7 mouse cellular contexts compared by ENCODE assay signal in the genomic region with DNA sequence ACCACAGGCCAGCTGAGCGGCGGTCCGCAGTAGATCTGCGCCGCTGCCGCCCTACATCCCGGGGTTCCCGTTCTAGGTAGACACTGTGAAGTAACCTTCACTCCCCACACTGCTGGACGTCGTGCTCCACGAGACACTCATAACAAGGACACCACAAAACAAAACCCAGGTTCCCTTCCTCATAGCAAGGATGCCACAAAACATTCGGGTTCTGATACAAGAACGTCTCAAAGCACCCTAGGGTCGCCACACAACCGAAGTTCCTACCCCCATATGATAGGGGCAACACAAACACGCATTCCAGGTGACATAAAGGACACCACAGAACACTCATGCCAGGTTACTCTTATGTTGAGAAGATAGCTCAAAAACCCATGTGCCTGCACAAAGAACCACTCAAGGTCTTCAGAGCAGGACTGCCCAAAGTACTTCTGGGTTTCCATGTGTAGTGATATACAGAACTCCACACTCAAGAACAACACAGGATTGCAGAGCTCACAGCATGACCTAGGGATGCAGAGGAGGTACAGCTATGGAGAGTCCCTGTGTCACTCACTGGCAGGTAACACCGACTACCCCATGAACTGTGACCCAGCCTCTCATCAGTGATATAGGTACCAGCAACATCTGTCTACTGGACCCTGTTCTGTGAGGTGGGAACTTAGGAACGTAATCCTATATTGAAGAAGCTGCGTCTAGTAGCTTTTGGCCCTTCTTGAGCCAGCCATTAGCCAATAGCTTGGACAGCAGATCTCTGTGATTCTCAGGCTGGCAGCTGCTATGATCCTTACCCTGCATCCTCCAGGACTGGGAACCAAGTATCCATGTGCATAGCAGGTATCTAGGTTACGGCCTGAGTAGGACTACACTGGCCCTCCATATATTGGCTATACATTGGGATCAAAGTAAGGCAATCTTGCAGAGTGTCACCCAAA. TPM values are rescaled to one million over a fixed set of nuclear protein-coding genes. Genes with fewer than 3 reads are reported as not detected.
DNase-seq lines count a peak whose midpoint lies in the region; ATAC-seq and TF ChIP-seq lines count a peak whose summit lies in the region.

No protein-coding gene starts in this region.

- no peak; the same call in 1 of the 2 replicates for TF ChIP-seq POLR2A in olfactory bulb, adult 2 months (IDR thresholded peaks at IDR 0.05; ENCODE audit: insufficient read depth, low read depth, low read length)

- peak overlapping the region; percentile 90 for H3K9ac ChIP-seq in lung, embryonic 16.5 days (ENCODE audit: low read length)
- H3K9ac ChIP-seq in embryonic facial prominence, embryonic 15.5 days, result peak overlapping the region; percentile 74

- no peak for ATAC-seq in lung, embryonic 16.5 days (ENCODE audit: low read depth)
- ATAC-seq in embryonic facial prominence, embryonic 15.5 days (ENCODE audit: insufficient number of reproducible peaks, low FRiP score, low TSS enrichment, low read depth), result no peak

- DNase-seq in lung, postnatal 36 days, result no peak
- no peak for DNase-seq in limb, embryonic 10.5 days (ENCODE audit: low spot score)
- DNase-seq in layer of hippocampus, adult 11-12 months (ENCODE audit: low spot score), result no peak
- DNase-seq in kidney, postnatal 10 days, result no peak

- no peaks in the 10 kb centered on the region for H3K36me3 ChIP-seq in lung, embryonic 16.5 days (ENCODE audit: control insufficient read depth, insufficient read depth, low read length)
- no peaks in the 10 kb centered on the region for H3K36me3 ChIP-seq in embryonic facial prominence, embryonic 15.5 days
- peaks cover 7% of the 10 kb centered on the region for H3K36me3 ChIP-seq in limb, embryonic 10.5 days

- peak overlapping the region; percentile 97 for H3K27ac ChIP-seq in lung, embryonic 16.5 days (ENCODE audit: low read length)
- H3K27ac ChIP-seq in embryonic facial prominence, embryonic 15.5 days (replicated peaks), result peak overlapping the region; percentile 97
- peak overlapping the region; percentile 99 for H3K27ac ChIP-seq in limb, embryonic 10.5 days
- H3K27ac ChIP-seq in olfactory bulb, adult 2 months (ENCODE audit: insufficient read depth, low read depth, low read length), result peak overlapping the region; percentile 96

- H3K4me3 ChIP-seq in lung, embryonic 16.5 days (ENCODE audit: low read length), result peak overlapping the region; percentile 51
- peak overlapping the region; percentile 87 for H3K4me3 ChIP-seq in embryonic facial prominence, embryonic 15.5 days (replicated peaks)
- H3K4me3 ChIP-seq in limb, embryonic 10.5 days, result peak overlapping the region; percentile 96
- peak overlapping the region; percentile 72 for H3K4me3 ChIP-seq in olfactory bulb, adult 2 months (ENCODE audit: insufficient read depth, low read depth, low read length)

- H3K9me3 ChIP-seq in lung, embryonic 16.5 days (ENCODE audit: control insufficient read depth, low read length), result no peaks in the 10 kb centered on the region
- no peaks in the 10 kb centered on the region for H3K9me3 ChIP-seq in embryonic facial prominence, embryonic 15.5 days (replicated peaks)
- H3K9me3 ChIP-seq in limb, embryonic 10.5 days (replicated peaks), result no peaks in the 10 kb centered on the region

- peak overlapping the region; percentile 84 for H3K4me2 ChIP-seq in lung, embryonic 16.5 days (ENCODE audit: low read depth, low read length)
- peak overlapping the region; percentile 73 for H3K4me2 ChIP-seq in embryonic facial prominence, embryonic 15.5 days (replicated peaks)

- H3K27me3 ChIP-seq in lung, embryonic 16.5 days (ENCODE audit: control insufficient read depth, insufficient read depth, low read depth, low read length), result no peaks in the 10 kb centered on the region
- no peaks in the 10 kb centered on the region for H3K27me3 ChIP-seq in embryonic facial prominence, embryonic 15.5 days
- no peaks in the 10 kb centered on the region for H3K27me3 ChIP-seq in limb, embryonic 10.5 days (ENCODE audit: low read depth, poor library complexity, severe bottlenecking)

- H3K4me1 ChIP-seq in lung, embryonic 16.5 days (replicated peaks; ENCODE audit: control insufficient read depth, insufficient read depth, low read length), result peaks cover 23% of the 10 kb centered on the region
- H3K4me1 ChIP-seq in embryonic facial prominence, embryonic 15.5 days, result peaks cover 22% of the 10 kb centered on the region
- H3K4me1 ChIP-seq in limb, embryonic 10.5 days, result peaks cover 48% of the 10 kb centered on the region
- peaks cover 14% of the 10 kb centered on the region for H3K4me1 ChIP-seq in olfactory bulb, adult 2 months (ENCODE audit: control insufficient read depth, insufficient read depth, low read length)

- WGBS in lung, embryonic 16.5 days, result 31% methylated on average over 20 of the region's 20 CpGs
- 30% methylated on average over 20 of the region's 20 CpGs for WGBS in embryonic facial prominence, embryonic 15.5 days
- WGBS in limb, embryonic 10.5 days, result 35% methylated on average over 20 of the region's 20 CpGs
- 32% methylated on average over 20 of the region's 20 CpGs for WGBS in olfactory bulb, adult 2 months

- TF ChIP-seq CTCF in olfactory bulb, adult 2 months (IDR thresholded peaks at IDR 0.05; ENCODE audit: insufficient read depth, low read depth, low read length), result no peak

RNA-seq across cellular contexts. Expression of a gene that starts 1.5 kb away (rescaled TPM):
- polyA plus RNA-seq in lung, embryonic 16.5 days (2015; fragmentation: Nextera tagmentation; extraction: Ambion mirVana), result 15.8 and 16.7 TPM in 2 replicates
- polyA plus RNA-seq in embryonic facial prominence, embryonic 15.5 days (2015; fragmentation: Nextera tagmentation; extraction: Ambion mirVana), result 24.4 and 26.3 TPM in 2 replicates
- polyA plus RNA-seq in limb, embryonic 10.5 days (2016; fragmentation: Nextera tagmentation; extraction: Ambion mirVana), result 9.6 and 10.6 TPM in 2 replicates
- polyA plus RNA-seq in olfactory bulb, adult 2 months (2012; ENCODE audit: insufficient read depth, insufficient read length, low replicate concordance, missing spikeins), result not detected in 2 replicates

RNA-seq across cellular contexts. Expression of a gene that starts 25.7 kb away (rescaled TPM):
- polyA plus RNA-seq in lung, embryonic 16.5 days (2015; fragmentation: Nextera tagmentation; extraction: Ambion mirVana), result 78.6 and 79.6 TPM in 2 replicates
- 74.9 and 75.0 TPM in 2 replicates for polyA plus RNA-seq in embryonic facial prominence, embryonic 15.5 days (2015; fragmentation: Nextera tagmentation; extraction: Ambion mirVana)
- polyA plus RNA-seq in limb, embryonic 10.5 days (2016; fragmentation: Nextera tagmentation; extraction: Ambion mirVana), result 104 and 107 TPM in 2 replicates
- not detected in 2 replicates for polyA plus RNA-seq in olfactory bulb, adult 2 months (2012; ENCODE audit: insufficient read depth, insufficient read length, low replicate concordance, missing spikeins)

Comparison
In these comparisons a context has a peak if more than half of its experiments do, and no peak if none do; other contexts are left out.
1. RNA of a gene that starts 25.7 kb away (polyA plus RNA-seq): 104 to 107 TPM in limb, embryonic 10.5 days, 78.6 to 79.6 TPM in lung, embryonic 16.5 days and 74.9 to 75.0 TPM in embryonic facial prominence, embryonic 15.5 days; not detected in olfactory bulb, adult 2 months; every median in the first group is over 10 times any median in the second.
2. Peak in every context shown above with its lines, with median percentiles within 50 percentile points of each other: H3K27ac ChIP-seq and H3K4me3 ChIP-seq.